Mouse (Mus musculus) embryonic facial prominence, embryonic 10.5 days (tissue): ENCODE measurements at regions not wholly inside any gene's neighbourhood (a gene's known extent, or its start where the extent isn't known, plus 50 kb on each side); places are given as distances from the start of the nearest gene placed in this dataset.
A peak's percentile ranks its signal among the peaks of the same experiment; 100 is the strongest.

Experiments used
- DNase-seq: peaks from one replicate; pipeline ENCODE4 v3.0.0-alpha.2; 2017; ENCODE audit warnings: low spot score
- H3K27ac ChIP-seq: fragments of 300-500 bp; sonication (generic); replicated peaks from 2 replicates; pipeline ENCODE4 v1.5.1; 2016; ENCODE audit warnings: mild to moderate bottlenecking
- H3K27me3 ChIP-seq: fragments of 300-500 bp; sonication (generic); replicated peaks from 2 replicates; pipeline ENCODE4 v1.6.1; 2016; ENCODE audit warnings: low read depth, mild to moderate bottlenecking; ENCODE audit not compliant: poor library complexity, severe bottlenecking
- H3K36me3 ChIP-seq: fragments of 300-500 bp; sonication (generic); replicated peaks from 2 replicates; pipeline ENCODE4 v1.6.1; 2016; ENCODE audit warnings: mild to moderate bottlenecking, moderate library complexity
- H3K4me1 ChIP-seq: fragments of 300-500 bp; sonication (generic); 2 replicates; pipeline ENCODE4 v1.6.1; 2016
- H3K4me3 ChIP-seq: fragments of 300-500 bp; sonication (generic); 2 replicates; pipeline ENCODE4 v1.5.1; 2016; ENCODE audit warnings: mild to moderate bottlenecking, moderate library complexity
- H3K9me3 ChIP-seq: fragments of 300-500 bp; sonication (generic); 2 replicates; pipeline ENCODE4 v1.6.1; 2016; ENCODE audit warnings: mild to moderate bottlenecking
- WGBS: fragments of 180-500 bp; shearing (Covaris S2); methylation state at CpG from one replicate; pipeline ENCODE4 v1.1.7; 2016; 5-methylcytosine and 5-hydroxymethylcytosine counted together

DNA sequence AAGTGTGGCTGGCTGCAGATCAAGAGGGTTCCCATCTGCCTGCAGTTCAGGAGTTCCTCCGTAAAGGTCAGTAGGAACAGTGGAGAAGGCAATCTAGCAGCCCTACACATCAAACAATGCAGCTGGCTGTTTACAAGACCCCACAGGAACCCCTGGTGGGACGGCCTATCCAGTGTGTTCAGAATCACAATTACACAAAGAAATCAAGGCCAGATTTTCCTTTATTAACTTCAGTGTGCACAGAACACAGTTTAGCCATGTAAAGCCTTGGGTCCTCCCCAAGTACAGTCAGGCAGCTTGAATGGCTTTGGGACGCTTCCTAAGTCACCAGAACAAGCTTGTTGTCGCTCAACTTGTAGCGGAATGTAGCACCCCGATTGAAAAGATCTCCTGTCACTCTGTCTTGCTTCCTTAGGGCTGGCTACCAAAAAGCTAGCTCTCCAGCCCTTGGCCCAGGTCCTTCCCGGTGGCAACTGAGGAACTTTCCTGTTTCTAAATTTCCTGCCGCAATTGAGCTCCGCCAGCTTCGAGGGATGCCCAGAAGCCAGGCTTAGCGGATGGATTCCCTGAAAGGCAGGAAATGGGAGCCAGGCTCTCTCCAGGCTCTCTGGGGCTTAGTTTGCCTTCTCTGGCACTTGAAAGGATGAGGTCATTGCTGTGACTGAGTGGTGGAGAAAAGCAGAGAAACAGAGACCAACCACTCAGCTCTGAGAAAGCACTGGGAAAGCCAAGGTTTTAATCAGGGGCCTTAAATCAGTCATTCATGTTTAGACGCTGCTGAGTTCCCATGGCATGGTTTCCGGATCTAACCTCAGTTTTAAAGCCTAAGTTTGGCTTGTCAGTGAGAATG, 78.1 kb upstream of the Spin1 start:
- Histone ChIP-seq H3K9me3 (no peaks in the 10 kb centered on the region), H3K4me1 (peaks cover 33% of the 10 kb centered on the region), H3K27me3 (no peaks in the 10 kb centered on the region), H3K27ac (peak overlapping the region; percentile 77), H3K36me3 (no peaks in the 10 kb centered on the region), H3K4me3 (no peak overlapping the region)
- 66% methylated on average over 13 of the region's 13 CpGs for WGBS
- DNase-seq = peak; percentile 54

DNA sequence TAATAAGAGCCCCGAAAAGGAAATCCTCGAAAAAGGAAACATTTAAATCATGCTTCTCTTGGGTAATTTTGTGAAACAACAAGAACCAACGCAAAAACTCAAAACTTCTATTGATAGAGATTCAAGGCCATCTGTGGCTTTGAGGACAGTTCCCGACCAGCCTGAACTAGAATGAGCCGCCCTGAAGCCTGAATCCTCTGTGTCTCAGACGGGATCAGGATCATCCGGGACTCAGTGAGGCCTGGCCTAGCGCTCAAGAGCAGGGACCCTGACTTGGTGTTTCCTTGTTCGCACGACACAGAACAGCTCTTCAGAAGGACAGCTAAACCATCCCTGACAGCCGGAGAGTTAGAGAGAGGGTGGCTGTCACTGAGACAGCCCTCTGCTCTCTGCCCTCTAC, 77.4 kb upstream of the Spin1 start:
- no peaks in the 10 kb centered on the region for H3K36me3 ChIP-seq
- H3K9me3 ChIP-seq = no peaks in the 10 kb centered on the region
- peaks cover 26% of the 10 kb centered on the region for H3K4me1 ChIP-seq
- H3K27me3 ChIP-seq = no peaks in the 10 kb centered on the region
- H3K4me3 ChIP-seq = no peak overlapping the region
- no peak for DNase-seq
- WGBS = 86% methylated on average over 11 of the region's 11 CpGs
- H3K27ac ChIP-seq = peak overlapping the region; percentile 77

DNA sequence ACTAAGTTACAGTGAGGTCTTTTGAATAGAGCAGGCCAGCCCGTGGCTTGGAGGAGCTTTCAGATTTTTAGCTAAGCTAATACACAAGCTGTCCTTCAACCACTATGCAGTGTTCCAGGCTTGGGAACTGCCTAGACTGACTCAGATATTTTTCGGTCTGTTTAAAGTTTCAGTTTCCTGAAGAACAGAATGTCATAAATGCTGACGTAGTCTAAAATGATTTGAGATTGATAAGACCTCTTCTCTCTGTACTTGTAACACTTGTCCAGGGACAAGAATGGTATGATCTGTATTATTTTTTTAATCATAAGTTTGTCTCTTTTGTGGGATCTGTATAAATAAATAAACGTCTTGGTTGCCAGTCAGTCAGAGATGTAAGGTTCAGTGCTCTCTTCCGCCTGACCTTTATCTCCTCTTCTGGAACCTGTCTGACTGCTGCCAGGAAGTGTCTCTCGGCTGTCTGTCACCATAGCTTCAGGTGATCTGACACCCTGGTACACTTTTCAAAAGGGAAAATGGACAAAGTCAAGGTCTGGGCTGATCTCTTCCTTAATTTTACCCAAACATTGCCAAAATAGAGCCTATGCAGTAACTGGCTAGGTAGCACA, 74.3 kb upstream of the Spin1 start:
- H3K27ac ChIP-seq = no peak overlapping the region
- peaks cover 8% of the 10 kb centered on the region; the same call in 1 of the 2 replicates for H3K9me3 ChIP-seq
- peaks cover 21% of the 10 kb centered on the region for H3K4me1 ChIP-seq
- no peaks in the 10 kb centered on the region for H3K27me3 ChIP-seq
- DNase-seq = no peak
- no peaks in the 10 kb centered on the region for H3K36me3 ChIP-seq
- no peak overlapping the region for H3K4me3 ChIP-seq
- 75% methylated on average over 6 of the region's 6 CpGs for WGBS

DNA sequence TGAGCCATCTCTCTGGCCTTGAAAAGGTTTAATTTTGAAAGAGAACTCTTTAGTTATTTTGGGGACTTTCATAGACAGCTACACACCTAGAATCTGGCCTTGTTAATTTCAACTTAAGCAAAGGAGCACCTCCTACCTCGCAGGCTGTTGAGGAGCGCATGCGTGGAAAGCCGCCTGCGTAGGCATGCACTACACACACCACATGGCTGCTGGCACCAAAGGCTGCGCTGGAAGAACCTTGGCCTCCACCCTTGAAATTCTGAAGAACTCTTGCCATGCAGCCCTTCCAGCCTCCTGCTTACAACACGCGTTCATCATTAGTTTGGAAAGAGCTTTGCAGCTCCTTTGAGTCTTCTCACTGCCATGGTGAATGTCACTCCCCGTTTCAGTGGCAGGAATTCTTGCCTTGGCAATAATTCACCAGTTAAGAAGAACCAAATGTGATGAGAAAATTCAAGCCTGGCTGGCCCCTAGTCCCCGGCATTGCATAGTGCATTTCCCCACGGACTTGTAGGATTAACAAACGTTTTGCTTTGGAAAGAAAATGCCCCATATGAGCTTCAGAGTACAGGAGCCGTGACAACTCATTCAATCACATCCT, 62.7 kb upstream of the Spin1 start:
- Histone ChIP-seq H3K36me3 (no peaks in the 10 kb centered on the region), H3K27ac (no peak overlapping the region), H3K27me3 (no peaks in the 10 kb centered on the region), H3K4me3 (no peak overlapping the region), H3K4me1 (no peaks in the 10 kb centered on the region), H3K9me3 (peaks cover 2% of the 10 kb centered on the region; the same call in 1 of the 2 replicates)
- WGBS = 91% methylated on average over 13 of the region's 13 CpGs
- no peak for DNase-seq

DNA sequence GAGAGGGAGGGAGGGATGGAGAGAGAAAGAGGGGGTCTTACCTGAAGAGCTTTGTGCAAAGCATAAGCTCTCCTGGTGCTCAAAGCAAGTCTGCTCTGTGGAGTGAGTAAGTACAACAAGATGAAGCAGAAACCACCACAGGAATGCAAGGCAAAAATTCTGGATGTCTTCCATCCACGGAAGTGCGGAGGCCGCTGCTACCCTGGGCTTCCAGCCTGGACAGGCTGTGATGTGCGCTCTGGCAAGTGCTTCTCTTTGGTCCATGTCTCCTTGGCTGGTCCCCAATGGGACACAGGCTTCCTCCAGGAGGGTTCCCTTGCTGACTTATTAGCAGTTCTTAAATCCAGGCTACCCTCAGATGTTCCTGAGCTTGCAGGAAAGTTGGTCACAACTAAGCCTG, 61.7 kb upstream of the Spin1 start:
- 93% methylated on average over 4 of the region's 4 CpGs for WGBS
- Histone ChIP-seq H3K36me3 (no peaks in the 10 kb centered on the region), H3K27ac (no peak overlapping the region), H3K27me3 (no peaks in the 10 kb centered on the region), H3K4me3 (no peak overlapping the region), H3K4me1 (no peaks in the 10 kb centered on the region), H3K9me3 (peaks cover 12% of the 10 kb centered on the region)
- DNase-seq = no peak

DNA sequence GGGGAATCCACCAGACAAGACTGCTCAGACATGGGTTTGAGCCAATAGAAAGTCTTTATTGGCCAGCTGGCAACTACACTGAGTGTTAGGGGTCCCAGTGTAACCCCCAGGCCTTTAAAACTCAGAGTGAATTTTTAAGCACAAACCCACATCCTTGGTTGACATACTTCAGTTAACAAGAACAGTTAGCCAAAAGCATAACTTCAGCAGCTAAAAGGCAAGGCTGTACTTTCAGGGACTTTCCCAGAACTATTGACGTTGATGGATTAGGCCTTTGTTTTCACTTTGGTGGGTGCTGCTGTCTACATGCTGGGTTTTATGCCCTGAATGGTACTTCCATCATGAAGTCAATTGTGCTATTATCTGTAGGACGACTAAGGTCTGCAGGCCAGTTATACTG, 59.6 kb upstream of the Spin1 start:
- DNase-seq = no peak
- 67% methylated on average over 2 of the region's 2 CpGs for WGBS
- Histone ChIP-seq H3K9me3 (peaks cover 17% of the 10 kb centered on the region), H3K27me3 (no peaks in the 10 kb centered on the region), H3K4me1 (no peaks in the 10 kb centered on the region), H3K4me3 (no peak overlapping the region), H3K27ac (no peak overlapping the region), H3K36me3 (no peaks in the 10 kb centered on the region)

DNA sequence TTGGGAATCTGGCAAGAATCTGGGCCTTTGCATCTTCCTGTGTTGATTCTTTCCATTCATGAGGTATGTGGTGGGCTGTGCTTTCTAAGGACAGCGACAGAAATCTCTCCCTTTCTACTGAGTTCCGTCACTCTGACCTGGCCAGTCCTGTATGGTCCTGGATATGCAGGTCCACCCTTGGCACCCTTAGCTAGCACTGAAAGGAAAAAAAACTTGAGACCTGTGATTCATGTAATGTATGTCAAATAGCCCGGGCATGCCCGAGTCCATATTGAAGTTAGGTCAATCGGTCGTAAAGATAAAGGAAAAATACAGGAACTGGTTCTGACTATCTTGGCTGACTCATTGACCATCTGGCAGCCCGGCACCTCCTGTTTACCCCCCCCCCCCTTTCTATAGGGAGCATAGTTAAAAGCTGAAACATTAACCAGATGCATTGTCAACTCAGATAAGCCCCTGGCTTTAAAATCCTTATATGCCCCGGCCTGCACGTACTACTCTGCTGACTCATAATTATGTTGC, 57.7 kb upstream of the Spin1 start:
- no peaks in the 10 kb centered on the region for H3K4me1 ChIP-seq
- no peaks in the 10 kb centered on the region for H3K36me3 ChIP-seq
- no peak overlapping the region for H3K4me3 ChIP-seq
- H3K27me3 ChIP-seq = no peaks in the 10 kb centered on the region
- DNase-seq = no peak
- 95% methylated on average over 9 of the region's 9 CpGs for WGBS
- no peak overlapping the region for H3K27ac ChIP-seq
- peaks cover 17% of the 10 kb centered on the region for H3K9me3 ChIP-seq
